Mouse (Mus musculus): ENCODE results near the gene Aprt.
"Not testable (repeated sequence)": the region's sequence is repeated elsewhere in the genome, so short reads cannot be mapped to it uniquely, and the experiment has no call there.

Aprt gene

DNA sequence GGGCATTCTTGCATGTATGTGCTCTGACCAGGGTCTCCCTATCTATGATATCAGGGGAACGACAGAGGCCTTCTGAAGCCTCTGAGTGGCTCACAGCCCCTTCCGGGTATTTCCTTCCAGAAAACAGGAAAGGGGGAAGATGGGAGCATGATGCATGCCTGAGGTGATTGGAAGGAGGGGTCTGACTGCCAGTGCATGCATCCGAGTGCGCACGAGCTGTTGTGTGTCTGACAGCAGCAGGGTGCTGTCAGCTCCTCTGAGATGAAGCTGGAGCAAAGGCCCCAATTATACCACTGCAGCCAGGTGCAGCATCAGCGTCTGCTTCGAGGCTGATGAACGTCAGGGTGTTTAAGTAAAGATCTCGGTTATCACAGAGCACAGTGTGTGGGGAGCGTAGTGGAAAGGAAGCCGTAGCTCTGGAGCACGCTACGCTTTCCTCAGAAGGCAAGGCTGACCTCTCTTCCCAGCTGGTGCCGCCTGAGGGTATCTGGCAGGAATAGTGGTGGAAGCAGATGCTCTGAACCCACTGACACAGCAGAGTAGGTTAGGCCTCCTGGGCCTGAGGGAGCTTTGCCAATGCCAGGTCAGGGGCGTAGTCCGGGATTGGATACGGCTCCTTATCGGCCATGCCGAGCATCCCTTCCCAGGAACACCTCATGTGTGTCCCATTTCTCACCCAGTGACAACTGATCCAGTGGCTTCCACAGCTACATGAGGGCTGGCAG is 17.2 kb upstream of the Aprt start:
- intact Hi-C loops (cut with DNase I) = no loop called here

DNA sequence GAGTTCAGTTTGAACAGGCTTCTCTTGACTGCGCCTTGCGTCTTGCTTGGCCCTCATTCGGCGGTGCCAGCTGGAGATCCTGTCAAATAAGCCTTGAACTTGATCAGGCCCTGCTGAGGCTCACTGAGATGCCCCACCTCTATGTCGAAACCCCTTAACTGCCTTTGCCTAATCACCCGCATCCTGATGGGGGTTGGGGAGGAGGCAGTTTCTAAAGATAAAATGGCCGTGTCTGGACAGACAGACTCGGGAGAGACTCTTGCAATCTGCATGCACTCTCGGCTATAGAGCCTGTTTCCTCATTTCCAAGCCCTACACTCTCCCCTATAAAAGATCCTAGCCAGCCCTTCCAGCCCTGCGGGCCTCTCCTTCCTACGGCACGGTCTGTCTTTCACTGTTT is 16.5 kb upstream of the Aprt start:
- intact Hi-C loops (cut with DNase I) = no loop called here

- intact Hi-C loops (cut with DNase I) = no loop called here
Measured at GRCm38 (mm10) chr8:122586749-122587148, 10.0 kb upstream of the Aprt start.

- intact Hi-C loops (cut with DNase I) = no loop called here
Measured at GRCm38 (mm10) chr8:122586171-122586570, 9.5 kb upstream of the Aprt start.

DNA sequence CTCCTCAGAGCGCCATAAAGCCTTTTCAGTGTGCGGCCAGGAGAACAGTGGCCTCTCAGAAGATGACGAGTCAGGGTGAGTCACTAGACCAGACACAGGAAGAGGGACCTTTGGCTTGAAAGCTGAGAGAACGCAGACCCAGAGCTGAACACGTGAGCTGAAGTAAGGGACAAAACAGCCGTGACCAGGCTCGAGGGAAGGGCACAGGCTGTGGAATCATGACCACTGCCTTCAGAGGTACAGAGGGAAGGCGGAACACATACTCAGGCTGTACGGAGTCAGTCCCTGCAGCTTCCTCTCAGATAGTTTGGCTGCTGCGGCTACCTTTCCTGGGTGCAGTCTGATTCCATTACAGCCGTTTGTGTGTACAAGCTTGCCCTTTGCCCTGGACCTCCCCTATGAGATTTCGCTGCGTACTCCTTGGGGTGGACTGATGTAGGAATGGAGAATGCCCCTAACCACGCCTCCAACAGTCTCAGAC is 8.7 kb upstream of the Aprt start:
- intact Hi-C loops (cut with DNase I) = no loop called here

DNA sequence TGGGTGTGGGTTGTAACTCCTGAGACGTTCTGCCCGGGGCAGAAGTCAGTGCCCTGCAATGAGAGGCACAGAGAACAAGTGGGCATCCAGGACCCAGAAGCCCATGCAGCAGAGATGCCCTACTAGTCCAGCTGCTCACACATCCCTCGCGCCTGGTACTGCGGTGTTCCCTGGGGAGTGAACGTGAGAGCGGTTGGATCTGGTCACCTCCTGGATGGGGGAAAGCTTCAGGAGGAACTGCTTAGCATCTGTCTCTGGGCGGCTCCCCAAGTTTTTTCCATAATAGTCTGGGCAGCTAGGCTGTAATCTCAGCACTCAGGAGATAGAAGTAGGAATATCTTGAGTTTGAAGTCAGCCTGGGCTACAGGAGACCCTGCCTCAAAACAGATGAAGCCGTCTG is 8.3 kb upstream of the Aprt start:
- intact Hi-C loops (cut with DNase I) = no loop called here

DNA sequence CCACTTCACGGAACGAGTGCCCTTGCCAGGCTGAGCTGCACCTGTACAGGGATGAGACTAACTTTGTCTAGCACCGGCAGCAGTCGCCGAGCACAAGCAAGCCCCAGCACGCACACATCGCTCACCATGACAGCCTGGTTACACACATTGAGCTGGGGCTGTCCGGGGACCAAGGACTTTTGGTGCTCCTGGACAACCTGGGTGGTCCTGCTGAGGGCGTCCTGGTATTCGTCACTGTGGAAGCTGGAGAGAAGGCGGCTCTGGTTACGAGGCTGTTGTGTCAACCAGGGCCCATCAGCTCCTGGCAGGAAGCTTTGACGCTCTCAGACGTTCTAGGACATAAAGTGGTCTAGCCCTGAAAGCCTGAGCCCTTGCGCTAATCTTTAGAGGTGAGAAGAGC is 4.2 kb upstream of the Aprt start:
- intact Hi-C loops (cut with DNase I) = no loop called here

DNA sequence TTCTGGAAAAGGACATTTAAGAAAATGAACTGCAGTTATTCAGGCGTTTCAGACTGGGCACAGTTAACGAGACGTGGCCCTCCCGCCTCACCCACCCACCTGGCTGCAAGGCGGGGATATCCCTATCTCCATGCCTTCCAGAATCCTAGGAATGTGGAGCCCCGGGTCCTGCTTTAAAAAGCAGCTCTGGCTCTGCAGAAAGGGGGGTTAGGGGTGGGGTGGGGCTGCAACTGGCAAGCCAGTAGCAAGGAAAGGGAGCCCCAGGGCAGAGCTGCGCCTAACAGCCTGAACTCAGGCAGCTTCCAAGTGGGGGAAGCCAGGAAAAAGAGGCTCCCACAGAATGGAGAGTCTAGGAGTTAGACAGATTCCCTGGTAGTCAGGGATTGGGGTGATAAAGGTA is 2.5 kb upstream of the Aprt start:
- intact Hi-C loops (cut with DNase I) = no loop called here

DNA sequence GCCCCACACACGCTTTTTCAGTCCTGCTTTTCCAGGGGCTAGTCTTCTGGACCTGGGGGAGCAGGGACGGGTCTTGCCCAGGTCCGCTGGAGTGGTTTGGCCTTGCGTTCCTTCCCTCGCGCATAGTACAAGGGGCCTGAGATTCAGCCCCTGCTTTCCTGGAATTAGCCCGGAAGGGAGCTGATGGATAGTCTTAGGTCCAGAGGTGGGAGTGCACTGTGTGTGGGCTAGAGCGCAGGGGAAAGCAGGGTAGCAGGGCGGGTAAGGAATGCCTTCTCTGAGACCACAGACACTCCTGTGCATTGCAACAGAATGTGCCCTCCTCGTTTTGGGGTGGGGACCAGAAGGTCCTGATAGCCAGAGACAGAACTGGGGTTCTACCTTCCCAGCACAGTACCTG is 407 bp upstream of the Aprt start:
- intact Hi-C loops (cut with DNase I) = no loop called here

GRCm38 (mm10) chr8:122575735-122576647 is 718 bp downstream of the Aprt start:
- intact Hi-C loops (cut with DNase I) = no loop called here

DNA sequence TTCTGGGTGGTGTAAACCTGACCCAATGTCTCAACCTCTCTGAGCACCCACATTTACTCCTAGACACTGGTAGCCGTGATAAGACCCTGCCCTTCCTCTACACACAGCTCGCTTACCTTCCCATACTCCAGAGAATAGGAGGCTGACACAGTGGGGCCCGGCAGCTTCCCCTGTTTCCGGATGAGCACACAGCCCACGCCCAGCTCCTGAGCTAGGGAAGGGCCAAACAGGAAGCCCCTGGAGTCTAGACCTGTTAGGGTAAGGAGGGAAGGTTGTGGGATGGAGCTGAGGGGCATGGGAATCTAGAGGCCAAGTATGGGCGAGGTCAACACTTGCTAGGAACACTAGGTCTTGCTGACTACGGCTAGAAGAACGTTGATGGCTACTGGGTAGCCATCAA is 1.4 kb downstream of the Aprt start:
- intact Hi-C loops (cut with DNase I) = no loop called here

DNA sequence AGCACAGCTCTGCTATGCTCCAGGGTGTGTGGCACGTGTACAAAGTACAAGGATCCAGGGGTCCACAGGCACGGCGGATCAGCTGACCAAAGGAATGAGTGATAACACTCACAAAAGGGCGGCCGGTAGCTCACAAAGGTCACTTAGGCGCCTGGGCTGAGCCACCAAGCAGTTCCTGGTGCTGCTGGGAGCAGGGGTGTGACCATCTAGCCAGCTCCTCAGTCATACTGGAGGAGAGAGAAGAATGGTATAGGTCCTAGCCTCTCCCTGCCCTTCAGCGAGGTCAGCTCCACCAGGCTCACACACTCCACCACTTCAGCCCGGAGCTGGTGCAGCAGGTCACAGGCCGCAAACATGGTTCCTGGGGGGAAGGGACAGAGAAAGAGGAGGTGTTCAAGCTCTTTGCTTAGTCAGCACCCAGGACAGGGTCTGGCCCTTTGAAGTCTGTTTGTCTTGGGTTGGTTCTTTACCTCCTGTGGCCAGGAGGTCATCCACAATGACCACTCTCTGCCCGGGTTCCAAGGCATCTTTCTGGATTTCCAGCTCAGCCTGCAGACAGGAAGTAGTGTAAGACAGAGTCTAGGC is 1.9 kb downstream of the Aprt start:
- intact Hi-C loops (cut with DNase I) = no loop called here

- intact Hi-C loops (cut with DNase I) = no loop called here
Measured at GRCm38 (mm10) chr8:122574264-122574663, 2.4 kb downstream of the Aprt start.

DNA sequence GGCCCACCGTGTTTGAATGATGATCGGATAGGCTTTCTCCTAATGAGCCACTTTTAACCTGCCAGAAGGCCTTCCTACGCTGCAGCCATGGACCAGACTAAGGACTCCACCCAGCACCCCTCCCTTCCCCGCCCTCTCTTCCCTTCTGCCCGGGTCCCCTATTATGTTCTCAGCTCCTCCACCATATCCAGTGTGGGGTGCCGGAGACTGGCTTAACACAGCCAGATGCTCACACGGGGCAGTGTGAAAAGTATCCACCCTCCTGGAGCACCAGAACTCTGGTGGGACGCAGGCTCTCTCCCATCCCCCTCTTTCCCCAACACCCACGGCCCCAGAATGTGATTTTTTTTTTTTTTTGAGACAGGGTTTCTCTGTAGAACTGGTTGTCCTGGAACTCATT is 3.1 kb downstream of the Aprt start:
- intact Hi-C loops (cut with DNase I) = no loop called here

DNA sequence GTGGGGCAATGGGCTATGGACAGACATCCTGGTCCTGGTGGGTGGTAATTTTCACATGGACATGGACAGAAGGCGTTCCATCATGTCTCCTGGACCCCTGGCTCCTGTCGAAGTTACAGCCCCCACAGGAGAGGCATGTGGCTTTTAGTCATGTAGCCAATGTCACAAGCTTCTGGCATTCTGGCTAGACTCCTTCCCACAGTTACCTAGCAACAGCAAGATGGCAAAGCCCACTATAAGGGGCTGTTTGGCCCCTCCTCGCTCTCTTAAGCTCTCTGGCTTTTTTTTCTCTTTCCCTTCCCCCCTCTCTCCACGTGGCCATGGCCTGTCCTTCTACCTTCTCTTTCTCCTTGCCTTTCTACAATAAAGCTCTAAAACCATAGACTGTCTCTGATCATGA is 3.5 kb downstream of the Aprt start:
- intact Hi-C loops (cut with DNase I) = not testable (repeated sequence)

DNA sequence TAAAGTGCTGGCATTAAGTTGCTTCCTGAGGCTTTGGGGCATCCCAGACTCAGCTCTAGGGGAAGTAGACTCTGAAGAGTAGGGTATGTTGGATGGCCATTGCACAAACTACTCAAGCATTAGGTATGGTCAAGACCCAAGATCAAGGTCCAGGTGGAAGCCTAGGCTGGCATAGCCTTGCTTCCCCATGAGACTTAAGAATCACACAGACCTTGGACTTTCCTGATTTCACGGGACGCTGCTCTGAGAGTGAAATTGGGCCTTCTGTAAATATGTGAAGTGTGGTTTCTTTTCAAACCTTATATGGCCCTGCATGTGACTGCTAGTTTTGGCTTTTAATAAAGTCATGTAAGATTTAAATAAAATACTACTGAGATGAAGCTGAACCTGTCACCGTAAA is 4.0 kb downstream of the Aprt start:
- intact Hi-C loops (cut with DNase I) = no loop called here

GRCm38 (mm10) chr8:122571750-122572267 is 4.9 kb downstream of the Aprt start:
- intact Hi-C loops (cut with DNase I) = no loop called here

GRCm38 (mm10) chr8:122571153-122571552 is 5.6 kb downstream of the Aprt start:
- intact Hi-C loops (cut with DNase I) = no loop called here

DNA sequence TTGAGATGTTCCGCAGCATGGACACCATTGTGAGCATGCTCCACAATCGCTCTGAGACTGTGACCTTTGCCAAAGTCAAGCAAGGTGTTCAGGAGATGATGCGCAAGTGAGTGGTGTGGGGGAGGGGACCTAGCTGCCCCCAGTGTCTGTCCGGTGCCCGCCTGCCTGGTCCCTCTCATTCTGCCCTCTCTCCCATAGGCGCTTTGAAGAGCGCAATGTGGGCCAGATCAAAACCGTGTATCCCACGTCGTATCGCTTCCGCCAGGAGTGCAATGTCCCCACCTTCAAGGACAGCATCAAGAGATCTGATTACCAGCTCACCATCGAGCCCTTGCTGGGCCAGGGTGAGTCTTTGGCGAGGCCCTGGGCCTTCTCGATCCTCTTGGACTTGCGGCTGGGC is 6.7 kb downstream of the Aprt start:
- intact Hi-C loops (cut with DNase I) = loop anchor here (5.0 kb wide), 1 partner anchor 42 kb away; the partner anchor contains the start of genes Galns and Trappc2l

GRCm38 (mm10) chr8:122569329-122569728 is 7.4 kb downstream of the Aprt start:
- intact Hi-C loops (cut with DNase I) = loop anchor here (5.0 kb wide), 1 partner anchor 43 kb away; the partner anchor contains the start of genes Galns and Trappc2l

- intact Hi-C loops (cut with DNase I) = loop anchor here (5.0 kb wide), 1 partner anchor 43 kb away; the partner anchor contains the start of genes Galns and Trappc2l
Measured at GRCm38 (mm10) chr8:122568881-122569309, 7.8 kb downstream of the Aprt start.

All from adrenal gland (tissue).